Mouse (Mus musculus) heart, adult 2 months (tissue): ENCODE measurements around the gene Mup4.
A peak's percentile ranks its signal among the peaks of the same experiment; 100 is the strongest.

Experiments
- CTCF ChIP-seq: fragments of 200-600 bp; IDR thresholded peaks from 2 replicates; pipeline ENCODE4 v1.8.1; 2022; ENCODE audit warnings: antibody characterized with exemption, mild to moderate bottlenecking, moderate library complexity
- EP300 ChIP-seq: fragments of 200-500 bp; IDR thresholded peaks from 2 replicates; pipeline ENCODE4 v1.6.1; 2011; ENCODE audit warnings: low read depth, low read length, control low read depth; ENCODE audit not compliant: insufficient read depth
- POLR2A ChIP-seq: fragments of 200-500 bp; IDR thresholded peaks from 2 replicates; pipeline ENCODE4 v1.6.1; 2011; ENCODE audit warnings: mild to moderate bottlenecking, low read depth, low read length, control low read depth; ENCODE audit not compliant: insufficient read depth

DNA sequence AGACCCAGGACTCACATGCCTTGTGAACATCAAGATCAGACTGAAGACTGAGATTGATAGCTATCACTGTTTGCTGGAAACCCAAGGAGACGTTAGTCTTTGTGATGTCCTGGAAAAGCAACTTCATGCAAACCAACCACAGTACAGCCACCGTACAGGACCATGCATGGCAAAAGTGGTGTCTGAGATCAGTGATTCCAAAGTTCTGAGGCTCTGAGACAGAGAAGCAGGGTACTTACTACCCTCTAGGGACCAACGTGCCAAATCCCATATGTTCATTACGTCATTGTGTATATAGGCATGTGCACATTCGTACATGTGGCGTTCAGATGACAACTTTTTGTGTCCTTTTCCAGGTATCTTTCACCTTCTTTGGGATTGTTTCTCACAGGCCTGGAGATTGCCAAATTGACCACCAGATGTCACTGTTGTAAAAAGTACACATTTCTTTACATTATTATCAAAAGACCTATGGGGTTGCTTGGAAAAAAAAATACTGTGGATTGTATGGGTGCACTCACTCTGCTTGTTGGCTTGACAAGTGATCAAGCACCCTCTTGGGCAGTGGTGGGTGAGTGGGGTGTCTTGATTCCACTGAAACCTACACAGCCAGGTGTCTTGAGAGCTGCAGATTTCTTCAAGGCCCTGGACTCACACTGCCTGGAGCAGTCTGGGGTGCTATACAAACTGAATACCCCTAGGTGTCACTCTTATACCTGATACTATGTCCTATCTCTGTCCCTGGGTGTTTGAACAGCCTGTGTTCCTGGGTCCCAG lies 27.8 kb downstream of the Mup4 start:
- TF ChIP-seq POLR2A (no peak), CTCF (peak; percentile 51), EP300 (no peak)
